Mouse (Mus musculus): ENCODE measurements around the gene Il2rg. TPM values are rescaled to one million over a fixed set of nuclear protein-coding genes. Genes with fewer than 3 reads are reported as not detected.

Gene Il2rg
- polyA plus RNA-seq, 1 experiment from 2014 or later: 13.9 TPM

DNA sequence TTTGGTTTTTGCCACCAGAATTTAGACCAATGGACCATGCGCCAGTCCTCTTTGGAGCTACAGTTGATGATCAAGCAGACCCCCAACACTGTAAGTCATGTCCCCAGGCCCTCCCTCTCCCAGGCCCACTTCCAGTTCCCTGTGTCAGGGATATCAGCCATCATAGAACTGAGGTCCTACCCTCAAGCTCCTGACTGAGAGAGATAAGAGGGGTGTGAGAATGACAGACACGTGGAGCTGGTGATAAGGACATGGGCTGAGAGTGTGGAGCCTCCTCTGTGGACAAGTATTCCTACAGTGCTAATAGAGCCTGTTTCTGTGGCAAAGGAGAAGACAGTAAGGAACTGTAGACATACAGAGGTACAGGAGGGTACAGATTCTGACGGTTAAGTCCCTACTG, 19.5 kb upstream of the Il2rg start:
- H3K4me3 ChIP-seq (replicated peaks): no peak overlapping the region
- H3K4me2 ChIP-seq: no peak overlapping the region
- no peak overlapping the region for H3K9ac ChIP-seq
- ATAC-seq (ENCODE audit: insufficient read depth, low FRiP score, low read depth): peak; percentile 88; the same call in 1 of the 2 replicates
- no peaks in the 10 kb centered on the region for H3K9me3 ChIP-seq
- WGBS: 86% methylated on average over 3 of the region's 3 CpGs
- H3K4me1 ChIP-seq: no peaks in the 10 kb centered on the region
- H3K27me3 ChIP-seq (replicated peaks): no peaks in the 10 kb centered on the region
- H3K27ac ChIP-seq: no peak overlapping the region
- H3K36me3 ChIP-seq: peaks cover 3% of the 10 kb centered on the region; the same call in 1 of the 2 replicates

DNA sequence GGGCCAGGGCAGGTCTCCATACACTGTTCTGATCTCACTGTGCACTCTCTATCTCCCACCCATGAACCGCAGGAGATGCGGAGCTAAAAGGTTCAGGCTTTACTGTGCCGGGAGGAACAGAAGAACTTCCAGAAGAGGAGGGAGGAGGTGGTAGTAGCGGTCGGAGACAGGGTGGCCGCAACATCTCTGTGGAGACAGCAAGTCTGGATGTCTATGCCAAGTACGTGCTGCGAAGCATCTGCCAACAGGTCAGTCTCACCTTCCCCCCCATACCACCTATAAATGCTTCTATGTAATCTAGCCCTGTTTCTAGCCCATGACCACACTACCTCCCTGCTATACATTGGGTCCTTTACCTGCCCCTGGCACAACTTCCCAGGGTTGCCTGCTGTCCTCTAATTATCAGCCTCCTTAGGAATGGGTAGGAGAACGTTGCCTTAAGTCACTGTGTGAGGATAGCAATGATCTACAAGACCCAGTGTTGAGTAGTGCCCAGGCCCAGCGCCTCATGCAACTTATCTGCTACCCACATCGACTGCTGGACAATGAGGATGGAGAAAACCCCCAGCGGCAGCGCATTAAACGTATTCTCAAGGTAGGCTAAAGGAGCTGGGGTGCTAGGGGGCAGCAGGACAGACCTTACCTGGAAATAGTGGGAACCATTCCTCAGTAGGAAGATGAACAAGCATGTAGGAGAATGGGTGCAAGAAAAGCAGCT, 18.1 kb upstream of the Il2rg start:
- Histone ChIP-seq H3K9me3 (no peaks in the 10 kb centered on the region), H3K27ac (no peak overlapping the region), H3K4me2 (no peak overlapping the region), H3K27me3 (replicated peaks) (no peaks in the 10 kb centered on the region), H3K36me3 (peaks cover 3% of the 10 kb centered on the region; the same call in 1 of the 2 replicates), H3K4me1 (no peaks in the 10 kb centered on the region), H3K4me3 (replicated peaks) (no peak overlapping the region), H3K9ac (no peak overlapping the region)
- WGBS: 91% methylated on average over 14 of the region's 14 CpGs
- ATAC-seq (ENCODE audit: insufficient read depth, low FRiP score, low read depth): no peak

DNA sequence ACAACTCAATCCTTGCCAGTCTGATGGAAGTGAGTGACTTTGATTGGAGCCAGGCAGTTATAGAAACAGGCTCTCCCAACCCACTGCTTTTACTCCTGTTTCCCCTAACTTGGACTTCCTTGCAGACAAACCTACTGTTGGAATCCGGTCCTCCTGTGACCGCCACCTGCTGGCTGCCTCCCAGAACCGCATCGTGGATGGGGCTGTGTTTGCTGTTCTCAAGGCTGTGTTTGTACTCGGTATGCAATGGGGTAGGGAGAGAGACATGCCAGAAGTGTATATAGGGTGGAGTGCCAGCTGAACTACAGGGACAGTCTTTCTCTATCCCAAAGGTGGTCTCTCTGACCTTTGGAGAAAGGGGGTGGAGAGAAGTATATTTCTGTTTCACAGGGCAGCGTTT, 17.5 kb upstream of the Il2rg start:
- ATAC-seq (ENCODE audit: insufficient read depth, low FRiP score, low read depth): peak; percentile 44; the same call in 1 of the 2 replicates

DNA sequence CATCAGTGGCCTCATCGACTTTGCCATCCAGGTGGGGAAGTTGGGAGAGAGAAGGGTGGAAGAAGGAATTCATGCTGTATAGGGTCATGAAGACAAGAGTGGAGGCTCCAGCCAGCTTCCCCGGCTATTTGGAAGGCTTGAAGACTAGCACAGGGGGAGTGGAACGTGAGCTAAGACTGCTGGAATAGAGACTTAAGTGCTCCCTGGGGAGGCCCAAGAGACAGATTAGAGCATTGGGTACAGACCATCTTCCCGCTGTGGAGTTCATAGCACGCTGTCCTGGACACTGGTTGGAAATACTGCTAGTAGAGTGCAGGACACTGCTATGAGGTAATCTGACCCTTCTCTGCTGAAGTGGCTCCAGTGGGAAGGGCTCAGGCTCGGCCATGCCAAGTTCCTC, 14.8 kb upstream of the Il2rg start:
- H3K36me3 ChIP-seq: peaks cover 3% of the 10 kb centered on the region; the same call in 1 of the 2 replicates

More for the DNA sequence above, 17.5 kb upstream of the Il2rg start:
- Histone ChIP-seq H3K9ac (no peak overlapping the region), H3K27ac (no peak overlapping the region), H3K27me3 (replicated peaks) (no peaks in the 10 kb centered on the region), H3K4me3 (replicated peaks) (no peak overlapping the region), H3K4me2 (no peak overlapping the region), H3K4me1 (no peaks in the 10 kb centered on the region), H3K9me3 (no peaks in the 10 kb centered on the region), H3K36me3 (peaks cover 3% of the 10 kb centered on the region; the same call in 1 of the 2 replicates)
- WGBS: 23% methylated on average over 6 of the region's 6 CpGs

DNA sequence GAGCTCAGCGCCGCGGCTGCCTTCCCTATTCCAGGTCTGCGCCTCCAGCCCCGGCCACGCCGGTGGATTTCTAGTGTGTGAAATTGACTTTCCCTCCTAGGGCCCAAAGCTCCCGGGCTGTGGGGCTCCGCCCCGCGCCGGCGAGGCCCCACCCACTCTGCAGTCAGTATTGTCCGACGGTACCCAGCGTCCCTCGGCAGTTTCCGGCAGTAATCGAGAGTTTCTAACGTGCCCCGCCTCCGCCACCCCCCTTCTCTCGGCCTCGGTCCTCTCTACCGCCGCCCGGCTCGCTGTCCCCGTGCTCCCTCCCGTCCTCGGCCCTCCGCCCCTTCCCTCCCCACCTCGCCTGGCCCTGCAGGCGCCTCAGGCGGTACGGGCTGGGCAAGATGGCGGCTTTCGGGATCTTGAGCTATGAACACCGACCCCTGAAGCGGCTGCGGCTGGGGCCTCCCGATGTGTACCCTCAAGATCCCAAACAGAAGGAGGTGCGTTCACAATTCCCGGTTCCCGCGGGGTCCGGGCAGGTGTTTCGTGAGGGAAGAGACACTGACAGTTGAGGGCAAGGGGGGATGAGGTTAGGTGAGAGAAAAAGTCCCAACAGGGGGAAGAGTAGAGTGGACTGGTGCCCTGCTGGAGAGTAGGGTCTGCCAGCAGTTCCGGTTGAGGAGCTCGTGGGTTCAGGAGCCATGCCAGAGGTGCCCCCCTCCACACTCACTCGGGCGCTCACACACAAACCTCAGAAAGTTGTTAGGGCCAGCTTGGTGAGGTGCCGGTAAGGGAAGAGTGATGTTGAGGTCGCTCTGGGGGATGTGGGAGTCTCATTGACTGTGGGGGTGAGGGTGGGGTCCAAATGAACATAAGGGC, 6.1 kb upstream of the Il2rg start, which contains the start of gene Med12:
TSS of gene Med12 (plus strand) at position 156 of the 864 bp plus-strand sequence.
- H3K27me3 ChIP-seq (replicated peaks): no peaks in the 10 kb centered on the region
- H3K9me3 ChIP-seq: no peaks in the 10 kb centered on the region
- WGBS: 20% methylated on average over 54 of the region's 54 CpGs
- H3K4me3 ChIP-seq (replicated peaks): peak within 1 kb of the TSS; percentile 47
- peak within 1 kb of the TSS; percentile 48 for H3K4me2 ChIP-seq
- no peaks in the 10 kb centered on the region for H3K4me1 ChIP-seq
- peaks cover 4% of the 10 kb centered on the region; the same call in 1 of the 2 replicates for H3K36me3 ChIP-seq
- ATAC-seq (ENCODE audit: insufficient read depth, low FRiP score, low read depth): peak; percentile 98
- H3K9ac ChIP-seq: peak within 1 kb of the TSS; percentile 38; the same call in 1 of the 2 replicates
- H3K27ac ChIP-seq: peak within 1 kb of the TSS; percentile 69

More for the DNA sequence above, 14.8 kb upstream of the Il2rg start:
- no peak for ATAC-seq (ENCODE audit: insufficient read depth, low FRiP score, low read depth)
- no peak overlapping the region for H3K4me3 ChIP-seq (replicated peaks)
- H3K4me1 ChIP-seq: no peaks in the 10 kb centered on the region
- 73% methylated on average over 6 of the region's 6 CpGs for WGBS
- no peaks in the 10 kb centered on the region for H3K27me3 ChIP-seq (replicated peaks)
- no peak overlapping the region for H3K4me2 ChIP-seq
- no peak overlapping the region for H3K9ac ChIP-seq
- H3K9me3 ChIP-seq: no peaks in the 10 kb centered on the region
- H3K27ac ChIP-seq: no peak overlapping the region

DNA sequence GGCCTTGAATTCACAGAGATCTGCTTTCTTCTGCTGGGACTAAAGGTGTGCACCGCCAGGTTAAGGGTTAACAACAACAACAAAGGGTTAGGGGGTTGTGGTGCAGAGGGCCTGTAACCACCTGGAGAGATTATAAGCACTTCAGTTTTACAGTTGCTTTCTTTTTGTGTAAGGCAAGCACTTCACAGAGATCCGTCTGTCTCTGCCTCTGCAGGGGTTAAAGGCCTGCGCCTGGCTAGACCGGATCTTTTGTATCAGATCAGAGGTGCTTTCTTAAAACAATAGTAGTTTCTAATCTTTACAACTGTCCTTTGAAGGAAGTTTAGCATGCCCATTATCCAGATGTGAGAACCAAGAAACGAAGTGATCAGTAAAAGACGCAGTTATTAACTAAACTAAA, 5.4 kb upstream of the Il2rg start:
- no peaks in the 10 kb centered on the region for H3K4me1 ChIP-seq
- H3K27me3 ChIP-seq (replicated peaks): no peaks in the 10 kb centered on the region
- peaks cover 4% of the 10 kb centered on the region; the same call in 1 of the 2 replicates for H3K36me3 ChIP-seq
- peak overlapping the region; percentile 47 for H3K4me3 ChIP-seq (replicated peaks)
- no peak for ATAC-seq (ENCODE audit: insufficient read depth, low FRiP score, low read depth)
- 27% methylated on average over 6 of the region's 6 CpGs for WGBS
- H3K4me2 ChIP-seq: peak overlapping the region; percentile 48
- no peak overlapping the region for H3K9ac ChIP-seq
- no peak overlapping the region for H3K27ac ChIP-seq
- no peaks in the 10 kb centered on the region for H3K9me3 ChIP-seq

DNA sequence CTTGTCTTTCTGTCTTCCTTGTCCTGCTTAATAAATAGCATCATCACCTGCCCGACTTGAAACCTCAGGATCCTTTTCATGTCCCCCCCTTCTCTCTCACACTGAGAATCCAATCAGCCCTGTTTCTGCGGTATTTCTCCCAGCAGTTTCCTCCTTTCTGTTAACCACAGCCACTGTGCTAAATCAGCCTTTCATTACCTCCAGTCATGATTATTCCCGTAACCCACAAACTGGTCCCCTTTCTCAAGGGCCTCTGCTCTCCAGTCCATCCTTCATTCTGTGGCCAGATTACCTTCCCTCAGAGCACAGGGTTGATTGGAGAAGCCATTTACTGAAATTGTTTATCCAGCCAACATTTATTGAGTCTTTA, 685 bp upstream of the Il2rg start, which contains the start of gene Gm20489:
TSS of gene Gm20489 (minus strand) at position 269 of the 370 bp plus-strand sequence.
- Histone ChIP-seq H3K9me3 (no peaks in the 10 kb centered on the region), H3K4me2 (no peak within 1 kb of the TSS), H3K4me3 (replicated peaks) (no peak within 1 kb of the TSS), H3K27me3 (replicated peaks) (no peaks in the 10 kb centered on the region), H3K4me1 (no peaks in the 10 kb centered on the region), H3K36me3 (no peaks in the 10 kb centered on the region), H3K9ac (no peak within 1 kb of the TSS), H3K27ac (no peak within 1 kb of the TSS)
- whole genome bisulfite sequencing: 46% methylated on average over 3 of the region's 3 CpGs
- ATAC-seq (ENCODE audit: insufficient read depth, low FRiP score, low read depth): no peak

DNA sequence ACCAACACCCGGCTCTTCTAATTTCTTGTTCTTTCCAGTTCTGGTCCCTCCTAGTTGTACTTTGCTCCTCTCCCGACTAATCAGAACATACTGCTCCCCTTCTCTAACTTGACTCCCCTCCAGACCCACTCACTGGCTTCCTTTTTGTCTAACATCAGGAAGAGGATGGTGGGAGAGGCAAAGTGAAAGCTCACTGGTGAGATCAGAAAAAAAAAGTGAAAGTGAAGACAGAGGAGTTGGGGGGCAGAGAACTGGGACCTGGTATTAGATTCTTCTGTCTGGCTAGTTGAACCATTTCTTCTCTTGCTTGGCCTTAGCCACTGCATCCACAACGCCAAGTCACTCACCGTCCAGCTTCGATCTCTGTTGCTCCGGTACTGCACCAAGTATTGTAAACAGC, 1.4 kb downstream of the Il2rg start:
- H3K9me3 ChIP-seq: no peaks in the 10 kb centered on the region
- WGBS: 88% methylated on average over 6 of the region's 6 CpGs

DNA sequence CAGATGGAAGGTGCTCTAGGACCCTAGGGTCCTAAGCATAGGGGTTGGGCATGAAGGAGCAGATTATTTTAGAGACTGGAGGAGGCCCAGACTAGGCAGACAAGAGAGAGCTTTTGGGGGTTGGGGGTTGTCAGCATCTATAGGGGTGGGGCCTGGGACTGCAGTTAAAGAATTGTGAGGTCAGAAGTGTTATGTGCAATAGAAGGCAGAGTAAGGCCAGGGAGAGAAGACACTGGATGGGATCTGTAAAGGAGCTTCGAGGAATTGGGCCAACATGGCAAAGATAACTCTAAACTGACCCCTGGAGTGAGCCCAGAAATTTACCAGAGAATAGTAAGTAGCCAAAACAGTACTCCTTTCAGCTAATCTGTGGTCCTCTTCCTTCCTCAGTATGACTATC, 4.2 kb downstream of the Il2rg start, which contains the start of gene Gm614:
TSS of gene Gm614 (minus strand) at position 101 of the 400 bp plus-strand sequence.
- no peak within 1 kb of the TSS for H3K9ac ChIP-seq
- 69% methylated on average over 1 of the region's 1 CpGs for WGBS
- 0 out of 2 replicates have a peak, but pooled peaks cover 3% of the 10 kb centered on the region for H3K4me1 ChIP-seq
- no peaks in the 10 kb centered on the region for H3K36me3 ChIP-seq
- no peak for ATAC-seq (ENCODE audit: insufficient read depth, low FRiP score, low read depth)
- no peaks in the 10 kb centered on the region for H3K9me3 ChIP-seq
- no peak within 1 kb of the TSS for H3K27ac ChIP-seq
- H3K4me2 ChIP-seq: no peak within 1 kb of the TSS
- H3K4me3 ChIP-seq (replicated peaks): no peak within 1 kb of the TSS
- H3K27me3 ChIP-seq (replicated peaks): no peaks in the 10 kb centered on the region

More for the DNA sequence above, 1.4 kb downstream of the Il2rg start:
- no peaks in the 10 kb centered on the region for H3K4me1 ChIP-seq
- H3K36me3 ChIP-seq: no peaks in the 10 kb centered on the region
- H3K4me3 ChIP-seq (replicated peaks): no peak overlapping the region
- no peak overlapping the region for H3K4me2 ChIP-seq
- H3K27me3 ChIP-seq (replicated peaks): no peaks in the 10 kb centered on the region
- H3K9ac ChIP-seq: no peak overlapping the region
- H3K27ac ChIP-seq: no peak overlapping the region
- no peak for ATAC-seq (ENCODE audit: insufficient read depth, low FRiP score, low read depth)

DNA sequence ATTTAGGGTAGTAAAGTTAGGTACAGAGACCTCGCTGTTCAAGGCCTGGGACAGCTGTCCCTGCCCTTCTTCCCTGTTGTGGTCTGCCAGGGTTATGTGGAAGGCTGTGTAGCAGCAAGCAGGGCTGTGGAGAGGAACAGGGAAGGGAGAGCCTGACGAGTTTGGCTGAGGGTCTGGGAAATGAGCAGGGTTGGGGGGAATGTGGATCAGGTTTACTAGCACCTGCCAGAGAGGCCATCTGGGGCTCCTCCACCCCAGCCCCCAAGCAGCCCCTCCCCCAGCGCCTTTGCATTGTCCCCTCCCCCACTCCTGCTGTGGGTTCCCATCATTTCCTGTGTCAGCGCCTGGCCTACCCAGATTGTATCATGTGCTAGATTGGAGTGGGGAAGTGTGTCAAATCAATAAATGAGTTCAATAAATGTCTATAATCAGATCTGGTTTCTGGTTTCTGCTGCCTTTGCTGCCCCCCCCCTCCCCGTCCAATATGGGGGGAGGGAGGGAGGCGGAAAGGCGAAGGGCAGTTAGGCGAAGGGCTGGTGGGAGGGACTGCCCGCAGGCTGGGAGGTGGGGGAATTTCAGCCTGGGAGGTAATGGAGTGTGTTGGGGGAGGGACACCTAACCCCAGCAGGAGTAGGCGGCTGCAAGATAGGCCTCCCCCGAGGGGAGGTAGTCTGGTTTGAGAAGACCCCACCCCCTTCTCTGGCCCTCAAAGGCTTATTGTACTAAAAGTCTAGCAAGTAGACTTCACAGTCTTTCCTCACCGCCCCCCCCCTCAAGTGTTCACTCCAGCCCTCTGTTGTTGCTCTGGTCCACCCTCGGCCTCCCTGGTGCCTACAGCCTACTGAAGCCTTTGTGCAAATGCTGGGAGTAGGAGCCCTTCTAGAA, 7.4 kb downstream of the Il2rg start:
- Histone ChIP-seq H3K4me1 (0 out of 2 replicates have a peak, but pooled peaks cover 3% of the 10 kb centered on the region), H3K9me3 (no peaks in the 10 kb centered on the region), H3K27me3 (replicated peaks) (no peaks in the 10 kb centered on the region), H3K4me2 (no peak overlapping the region), H3K9ac (no peak overlapping the region), H3K4me3 (replicated peaks) (no peak overlapping the region), H3K36me3 (no peaks in the 10 kb centered on the region), H3K27ac (peak overlapping the region; percentile 63)
- peak; percentile 70 for ATAC-seq (ENCODE audit: insufficient read depth, low FRiP score, low read depth)
- WGBS: 27% methylated on average over 13 of the region's 13 CpGs

DNA sequence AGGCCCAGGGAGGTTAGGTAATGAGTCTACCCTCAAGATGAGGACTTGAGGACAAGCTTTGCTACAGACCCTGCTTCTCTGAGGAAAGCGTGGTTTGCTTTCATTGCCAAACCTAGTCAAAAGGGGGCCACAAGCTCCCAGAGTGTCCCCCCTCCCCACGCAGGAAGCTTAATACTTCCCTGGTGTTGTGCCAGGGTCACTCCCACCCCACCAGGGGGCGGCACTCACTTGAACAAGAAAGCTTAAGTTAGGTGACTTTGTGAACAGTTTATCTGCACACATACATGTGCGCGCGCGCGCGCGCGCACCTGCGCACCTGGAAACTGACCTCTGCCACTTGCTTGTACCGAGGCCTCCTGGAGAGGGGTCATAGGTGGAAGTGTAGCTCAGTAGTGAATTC, 11.5 kb downstream of the Il2rg start:
- Histone ChIP-seq H3K4me1 (0 out of 2 replicates have a peak, but pooled peaks cover 3% of the 10 kb centered on the region), H3K27me3 (replicated peaks) (no peaks in the 10 kb centered on the region), H3K9me3 (no peaks in the 10 kb centered on the region), H3K27ac (no peak overlapping the region), H3K4me2 (peak overlapping the region; percentile 71), H3K4me3 (replicated peaks) (no peak overlapping the region), H3K36me3 (no peaks in the 10 kb centered on the region), H3K9ac (no peak overlapping the region)
- ATAC-seq (ENCODE audit: insufficient read depth, low FRiP score, low read depth): no peak
- WGBS: 79% methylated on average over 13 of the region's 13 CpGs

Measured in stomach, embryonic 15.5 days (tissue).